Mouse (Mus musculus) brain, embryonic 14.5 days (tissue): Measurements from ENCODE around the gene Eif5.

ENCODE experiments used
- CTCF ChIP-seq: fragments of 200-500 bp; IDR thresholded peaks from 2 replicates; pipeline ENCODE4 v1.5.1; 2012; ENCODE audit warnings: inconsistent platforms, mild to moderate bottlenecking, moderate library complexity, borderline replicate concordance; ENCODE audit not compliant: insufficient read depth, insufficient read length; ENCODE audit errors: extremely low read depth
- POLR2A ChIP-seq: fragments of 200-500 bp; IDR thresholded peaks from 2 replicates; pipeline ENCODE4 v1.6.1; 2012; ENCODE audit warnings: mild to moderate bottlenecking, inconsistent platforms, borderline replicate concordance; ENCODE audit not compliant: poor library complexity, insufficient read depth, insufficient read length, severe bottlenecking; ENCODE audit errors: extremely low read depth

DNA sequence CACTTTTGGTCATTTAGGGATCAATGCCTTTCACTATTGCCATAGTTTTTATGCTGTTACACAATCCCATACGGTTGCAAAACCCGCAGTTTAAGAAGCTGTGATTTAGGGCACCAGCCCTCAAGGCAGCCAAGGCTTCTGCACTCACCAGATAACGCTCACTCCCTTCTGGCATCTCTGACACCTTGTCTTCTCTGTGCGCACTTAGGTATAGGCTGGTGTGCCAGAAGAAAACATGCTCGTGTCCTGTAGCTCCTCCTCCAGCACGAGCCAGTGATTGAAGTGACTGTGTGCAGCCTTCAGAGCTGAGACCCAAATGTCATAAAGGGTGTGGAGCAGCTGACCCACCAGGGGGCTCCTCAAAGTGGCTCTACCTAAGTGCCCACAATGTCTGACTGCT is 2.5 kb upstream of the Eif5 start:
- TF ChIP-seq CTCF (no peak), POLR2A (no peak)
